Mouse (Mus musculus) yolk sac, embryonic 10.5 days (tissue): ENCODE results near the gene Atp6v0e.
A peak's percentile ranks its signal among the peaks of the same experiment; 100 is the strongest.

Experiments used
- DNase-seq: peaks from one replicate; pipeline ENCODE4 v3.0.0-alpha.2; 2017; ENCODE audit warnings: low spot score

Atp6v0e gene

GRCm38 (mm10) chr17:26662978-26663683, at the start of gene Atp6v0e:
Gene Atp6v0e (plus strand): TSS chr17:26663231.
- DNase-seq = peak; percentile 86

GRCm38 (mm10) chr17:26614286-26614685, 48.7 kb upstream of the Atp6v0e start:
- DNase-seq = no peak

- DNase-seq = no peak
These were observed 48.1 kb upstream of the Atp6v0e start for GRCm38 (mm10) chr17:26614708-26615486.

- peak; percentile 75 for DNase-seq
These were observed 46.3 kb upstream of the Atp6v0e start for GRCm38 (mm10) chr17:26616696-26617095.

- DNase-seq = no peak
These were observed 44.5 kb upstream of the Atp6v0e start for GRCm38 (mm10) chr17:26618498-26618897.

GRCm38 (mm10) chr17:26619577-26619976, 43.5 kb upstream of the Atp6v0e start:
- DNase-seq = no peak

- no peak for DNase-seq
These were observed 42.7 kb upstream of the Atp6v0e start for GRCm38 (mm10) chr17:26620292-26620691.

- no peak for DNase-seq
These were observed 42.0 kb upstream of the Atp6v0e start for GRCm38 (mm10) chr17:26620786-26621766.

GRCm38 (mm10) chr17:26621912-26622311, 41.1 kb upstream of the Atp6v0e start:
- DNase-seq = no peak

- DNase-seq = no peak
These were observed 39.0 kb upstream of the Atp6v0e start for GRCm38 (mm10) chr17:26623991-26624390.

GRCm38 (mm10) chr17:26624999-26625398, 38.0 kb upstream of the Atp6v0e start:
- no peak for DNase-seq

GRCm38 (mm10) chr17:26625521-26626010, 37.5 kb upstream of the Atp6v0e start:
- DNase-seq = no peak

- no peak for DNase-seq
These were observed 34.6 kb upstream of the Atp6v0e start for GRCm38 (mm10) chr17:26628479-26628878.

- DNase-seq = no peak
These were observed 34.1 kb upstream of the Atp6v0e start for GRCm38 (mm10) chr17:26628936-26629335.

GRCm38 (mm10) chr17:26631811-26632327, 31.2 kb upstream of the Atp6v0e start:
- DNase-seq = no peak

- DNase-seq = no peak
These were observed 29.8 kb upstream of the Atp6v0e start for GRCm38 (mm10) chr17:26633186-26633585.

GRCm38 (mm10) chr17:26633926-26634325, 29.1 kb upstream of the Atp6v0e start:
- no peak for DNase-seq

GRCm38 (mm10) chr17:26634539-26634938, 28.5 kb upstream of the Atp6v0e start:
- DNase-seq = no peak

- DNase-seq = no peak
These were observed 27.1 kb upstream of the Atp6v0e start for GRCm38 (mm10) chr17:26635951-26636350.

GRCm38 (mm10) chr17:26637851-26638250, 25.2 kb upstream of the Atp6v0e start:
- peak; percentile 88 for DNase-seq

GRCm38 (mm10) chr17:26638655-26639054, 24.4 kb upstream of the Atp6v0e start:
- DNase-seq = peak; percentile 72

- no peak for DNase-seq
These were observed 23.2 kb upstream of the Atp6v0e start for GRCm38 (mm10) chr17:26639791-26640190.
